Mouse (Mus musculus) liver, postnatal 0 days (tissue): Measurements from ENCODE around the gene Cbx5.

Experiments used
- CTCF ChIP-seq: sonication (generic); IDR thresholded peaks from 2 replicates; pipeline ENCODE4 v1.5.1; 2016; ENCODE audit warnings: antibody characterized with exemption, low read depth
- EP300 ChIP-seq: IDR thresholded peaks from 2 replicates; pipeline ENCODE4 v1.6.1; 2016; ENCODE audit warnings: antibody characterized with exemption, low read depth, mild to moderate bottlenecking

DNA sequence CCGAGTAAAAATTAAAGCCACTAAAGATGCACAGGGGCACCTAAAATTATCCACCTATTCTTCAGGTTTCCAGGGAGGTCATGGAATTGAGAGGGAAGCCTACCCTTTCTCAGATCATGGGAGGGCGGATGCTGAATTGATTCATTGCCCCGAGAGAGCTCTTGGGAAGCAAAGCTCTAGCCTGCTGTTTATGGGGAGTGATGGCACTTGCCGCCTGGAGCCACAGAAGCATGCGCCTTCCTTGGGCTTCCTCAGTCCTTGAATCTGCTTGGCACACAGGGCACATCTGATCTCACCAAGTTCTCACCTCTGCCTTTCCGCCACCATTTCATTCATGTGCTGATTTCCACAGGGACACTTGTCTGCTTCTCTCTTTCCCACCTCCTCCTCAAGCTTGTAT is 51.8 kb downstream of the Cbx5 start:
- TF ChIP-seq CTCF: no peak
- TF ChIP-seq EP300: no peak
